ENCODE assay signal across 8 mouse cellular contexts in genomic region chr5:139543214-139543613, GRCm38 (mm10). TPM values are rescaled to one million over a fixed set of nuclear protein-coding genes. Genes with fewer than 3 reads are reported as not detected.
DNase-seq lines count a peak whose midpoint lies in the region; ATAC-seq and TF ChIP-seq lines count a peak whose summit lies in the region.

Uncx (plus strand) TSS chr5:139543494.

- H3K4me1 ChIP-seq in hindbrain, embryonic 10.5 days (replicated peaks), result peaks cover 54% of the 10 kb centered on the region
- peaks cover 52% of the 10 kb centered on the region for H3K4me1 ChIP-seq in midbrain, embryonic 12.5 days

- TF ChIP-seq CTCF in brain, embryonic 14.5 days (IDR thresholded peaks at IDR 0.05; ENCODE audit: borderline replicate concordance, extremely low read depth, insufficient read depth, insufficient read length), result no peak

- 0 out of 2 replicates have a peak, but pooled peaks cover 4% of the 10 kb centered on the region for H3K36me3 ChIP-seq in hindbrain, embryonic 10.5 days
- H3K36me3 ChIP-seq in midbrain, embryonic 12.5 days, result no peaks in the 10 kb centered on the region

- H3K27me3 ChIP-seq in hindbrain, embryonic 10.5 days (ENCODE audit: insufficient read depth, poor library complexity, severe bottlenecking), result peaks cover 100% of the 10 kb centered on the region
- peaks cover 86% of the 10 kb centered on the region for H3K27me3 ChIP-seq in midbrain, embryonic 12.5 days

- no peaks in the 10 kb centered on the region for H3K9me3 ChIP-seq in hindbrain, embryonic 10.5 days
- no peaks in the 10 kb centered on the region for H3K9me3 ChIP-seq in midbrain, embryonic 12.5 days

- TF ChIP-seq POLR2A in brain, embryonic 14.5 days (IDR thresholded peaks at IDR 0.05; ENCODE audit: borderline replicate concordance, extremely low read depth, insufficient read depth, insufficient read length, poor library complexity, severe bottlenecking), result no peak

- H3K4me3 ChIP-seq in hindbrain, embryonic 10.5 days, result peak within 1 kb of the TSS; percentile 41
- peak within 1 kb of the TSS; percentile 56 for H3K4me3 ChIP-seq in midbrain, embryonic 12.5 days

- WGBS in hindbrain, embryonic 10.5 days, result 1% methylated on average over 15 of the region's 15 CpGs
- under 1% methylated on average over 15 of the region's 15 CpGs for WGBS in midbrain, embryonic 12.5 days

- H3K4me2 ChIP-seq in midbrain, embryonic 12.5 days (replicated peaks), result peak within 1 kb of the TSS; percentile 52

- H3K9ac ChIP-seq in midbrain, embryonic 12.5 days (replicated peaks), result peak within 1 kb of the TSS; percentile 78

- DNase-seq in embryo, embryonic 10.5 days (ENCODE audit: low spot score), result peak; percentile 43
- DNase-seq in embryo, embryonic 10 days (ENCODE audit: low spot score), result no peak
- peak; percentile 56 for DNase-seq in brain, embryonic 14.5 days (ENCODE audit: low read depth)
- DNase-seq in hindbrain, embryonic 10.5 days (ENCODE audit: low spot score), result peak; percentile 50
- no peak for DNase-seq in yolk sac, embryonic 10.5 days (ENCODE audit: low spot score)
- DNase-seq in ovary, adult 18-20 months (ENCODE audit: low spot score), result no peak
- DNase-seq in frontal cortex, postnatal 10 days (ENCODE audit: low spot score in 2 of 2), result no peak

- peak within 1 kb of the TSS; percentile 73 for H3K27ac ChIP-seq in hindbrain, embryonic 10.5 days
- peak within 1 kb of the TSS; percentile 90 for H3K27ac ChIP-seq in midbrain, embryonic 12.5 days (replicated peaks)

- no peak for ATAC-seq in midbrain, embryonic 12.5 days (ENCODE audit: low FRiP score, low read depth)

RNA-seq across cellular contexts. Expression of gene Uncx, which starts in this region (rescaled TPM):
- polyA plus RNA-seq in brain, embryonic 14.5 days (2012; rRNA removed), result 26.5 and 42.0 TPM in 2 replicates
- 14.0 and 61.1 TPM in 2 replicates for polyA plus RNA-seq in hindbrain, embryonic 10.5 days (2016; fragmentation: Nextera tagmentation; extraction: Ambion mirVana)
- 84.9 and 90.8 TPM in 2 replicates for polyA plus RNA-seq in midbrain, embryonic 12.5 days (2016; fragmentation: Nextera tagmentation; extraction: Ambion mirVana)

Comparison
In these comparisons a context has a peak if more than half of its experiments do, and no peak if none do; other contexts are left out.
1. DNase-seq: peak in embryo, embryonic 10.5 days (single experiment), brain, embryonic 14.5 days (single experiment) and hindbrain, embryonic 10.5 days (single experiment); none in embryo, embryonic 10 days (single experiment), yolk sac, embryonic 10.5 days (single experiment), ovary, adult 18-20 months (single experiment) and frontal cortex, postnatal 10 days (0 of 2).